Mouse (Mus musculus): Measurements from ENCODE around the gene Gcnt1. TPM values are rescaled to one million over a fixed set of nuclear protein-coding genes. Genes with fewer than 3 reads are reported as not detected.

Gene Gcnt1
- polyA plus RNA-seq, 1 experiment from 2014 or later: 26.0 TPM

- no peaks in the 10 kb centered on the region for H3K27me3 ChIP-seq (replicated peaks; ENCODE audit: control insufficient read depth, insufficient read depth, low read length)
- no peak overlapping the region for H3K9ac ChIP-seq (ENCODE audit: low read depth, low read length)
- no peaks in the 10 kb centered on the region for H3K36me3 ChIP-seq (ENCODE audit: control insufficient read depth, insufficient read depth, low read length)
- H3K4me2 ChIP-seq: no peak overlapping the region
- no peaks in the 10 kb centered on the region for H3K4me1 ChIP-seq (replicated peaks; ENCODE audit: control insufficient read depth, insufficient read depth, low read length)
- no peak for DNase-seq (ENCODE audit: low spot score)
- H3K4me3 ChIP-seq (ENCODE audit: low read depth, low read length): no peak overlapping the region
- ATAC-seq (replicated peaks; ENCODE audit: low FRiP score): no peak
- H3K9me3 ChIP-seq (ENCODE audit: control insufficient read depth, low read length): no peaks in the 10 kb centered on the region
- no peak overlapping the region for H3K27ac ChIP-seq (ENCODE audit: low read depth, low read length)
- WGBS: 58% methylated on average over 3 of the region's 3 CpGs
Observed at GRCm38 (mm10) chr19:17283317-17283716, 89.3 kb downstream of the Gcnt1 start.

- Histone ChIP-seq H3K4me3 (ENCODE audit: low read depth, low read length) (no peak overlapping the region), H3K4me1 (replicated peaks; ENCODE audit: control insufficient read depth, insufficient read depth, low read length) (no peaks in the 10 kb centered on the region), H3K27me3 (replicated peaks; ENCODE audit: control insufficient read depth, insufficient read depth, low read length) (no peaks in the 10 kb centered on the region), H3K27ac (ENCODE audit: low read depth, low read length) (no peak overlapping the region), H3K4me2 (no peak overlapping the region), H3K36me3 (ENCODE audit: control insufficient read depth, insufficient read depth, low read length) (no peaks in the 10 kb centered on the region), H3K9ac (ENCODE audit: low read depth, low read length) (no peak overlapping the region), H3K9me3 (ENCODE audit: control insufficient read depth, low read length) (no peaks in the 10 kb centered on the region)
- DNase-seq (ENCODE audit: low spot score): no peak
- 76% methylated on average over 4 of the region's 4 CpGs for WGBS
- ATAC-seq (replicated peaks; ENCODE audit: low FRiP score): no peak
Observed at GRCm38 (mm10) chr19:17278381-17279051, 94.1 kb downstream of the Gcnt1 start.

Other genes starting within 250 kb of the Gcnt1 start
- gene Rfk, start 21.2 kb upstream of the Gcnt1 start, polyA plus RNA-seq (2014; fragmentation: Nextera tagmentation; extraction: Ambion mirVana): 86.0 and 88.3 TPM in 2 replicates

Measured in liver, embryonic 11.5 days (tissue).